Mouse (Mus musculus) neural tube, embryonic 13.5 days (tissue): Measurements from ENCODE around the gene Susd2. TPM values are rescaled to one million over a fixed set of nuclear protein-coding genes. Genes with fewer than 3 reads are reported as not detected.

ENCODE experiments used
- ATAC-seq: fragments of 200-750 bp; cut with Nextera tagmentation; 2 replicates; pipeline ENCODE4 v1.8.0; 2017; ENCODE audit warnings: low read depth, mild to moderate bottlenecking, moderate TSS enrichment, moderate library complexity
- H3K27ac ChIP-seq: fragments of 300-500 bp; sonication (generic); replicated peaks from 2 replicates; pipeline ENCODE4 v1.5.1; 2015; ENCODE audit warnings: moderate library complexity, mild to moderate bottlenecking, inconsistent platforms
- H3K27me3 ChIP-seq: fragments of 300-500 bp; sonication (generic); 2 replicates; pipeline ENCODE4 v1.6.1; 2015; ENCODE audit warnings: mild to moderate bottlenecking, inconsistent platforms
- H3K36me3 ChIP-seq: fragments of 300-500 bp; sonication (generic); 2 replicates; pipeline ENCODE4 v1.6.1; 2015; ENCODE audit warnings: mild to moderate bottlenecking, inconsistent platforms
- H3K4me1 ChIP-seq: fragments of 300-500 bp; sonication (generic); replicated peaks from 2 replicates; pipeline ENCODE4 v1.6.1; 2015; ENCODE audit warnings: inconsistent platforms
- H3K4me2 ChIP-seq: fragments of 300-500 bp; sonication (generic); 2 replicates; pipeline ENCODE4 v1.6.1; 2015; ENCODE audit warnings: inconsistent platforms, mild to moderate bottlenecking, moderate library complexity
- H3K4me3 ChIP-seq: fragments of 300-500 bp; sonication (generic); 2 replicates; pipeline ENCODE4 v1.5.1; 2015; ENCODE audit warnings: mild to moderate bottlenecking, inconsistent platforms
- H3K9ac ChIP-seq: fragments of 300-500 bp; sonication (generic); 2 replicates; pipeline ENCODE4 v1.6.1; 2015; ENCODE audit warnings: moderate library complexity, mild to moderate bottlenecking, inconsistent platforms
- H3K9me3 ChIP-seq: fragments of 300-500 bp; sonication (generic); 2 replicates; pipeline ENCODE4 v1.6.1; 2016; ENCODE audit warnings: inconsistent platforms
- WGBS: fragments of 180-500 bp; shearing (Covaris S2); methylation state at CpG from one replicate; pipeline ENCODE4 v1.1.7; 2015; 5-methylcytosine and 5-hydroxymethylcytosine counted together
- polyA plus RNA-seq: library from polyadenylated mRNA; unstranded; fragments of >200 nt; fragmentation: Nextera tagmentation; extraction: Ambion mirVana; gene quantifications from 2 replicates; pipeline ENCODE4 v1.2.1, GENCODE M21; 2015

Susd2 gene
- polyA plus RNA-seq, 1 experiment from 2014 or later: 7.1 TPM

DNA sequence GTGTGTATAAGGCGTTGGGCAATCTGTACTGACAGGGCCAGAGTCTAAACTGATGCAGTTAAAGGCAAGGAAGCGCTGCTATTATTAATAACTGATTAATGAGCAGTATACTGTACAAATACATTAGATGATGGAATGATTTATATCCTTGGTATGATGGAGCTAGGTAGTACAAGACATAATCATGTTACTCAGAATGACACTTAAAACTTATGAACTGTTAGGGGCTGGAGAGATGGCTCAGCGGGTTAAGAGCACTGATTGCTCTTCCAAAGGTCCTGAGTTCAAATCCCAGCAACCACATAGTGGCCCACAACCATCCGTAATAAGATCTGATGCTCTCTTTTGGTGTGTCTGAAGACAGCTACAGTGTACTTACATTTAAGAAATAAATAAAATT lies 36.6 kb downstream of the Susd2 start:
- no peak overlapping the region for H3K27ac ChIP-seq
- no peak for ATAC-seq
- no peak overlapping the region for H3K4me3 ChIP-seq
- H3K9ac ChIP-seq: no peak overlapping the region
- H3K27me3 ChIP-seq: no peaks in the 10 kb centered on the region
- H3K36me3 ChIP-seq: no peaks in the 10 kb centered on the region
- no peaks in the 10 kb centered on the region for H3K4me1 ChIP-seq
- no peak overlapping the region for H3K4me2 ChIP-seq
- 82% methylated on average over 4 of the region's 4 CpGs for WGBS
- no peaks in the 10 kb centered on the region for H3K9me3 ChIP-seq

DNA sequence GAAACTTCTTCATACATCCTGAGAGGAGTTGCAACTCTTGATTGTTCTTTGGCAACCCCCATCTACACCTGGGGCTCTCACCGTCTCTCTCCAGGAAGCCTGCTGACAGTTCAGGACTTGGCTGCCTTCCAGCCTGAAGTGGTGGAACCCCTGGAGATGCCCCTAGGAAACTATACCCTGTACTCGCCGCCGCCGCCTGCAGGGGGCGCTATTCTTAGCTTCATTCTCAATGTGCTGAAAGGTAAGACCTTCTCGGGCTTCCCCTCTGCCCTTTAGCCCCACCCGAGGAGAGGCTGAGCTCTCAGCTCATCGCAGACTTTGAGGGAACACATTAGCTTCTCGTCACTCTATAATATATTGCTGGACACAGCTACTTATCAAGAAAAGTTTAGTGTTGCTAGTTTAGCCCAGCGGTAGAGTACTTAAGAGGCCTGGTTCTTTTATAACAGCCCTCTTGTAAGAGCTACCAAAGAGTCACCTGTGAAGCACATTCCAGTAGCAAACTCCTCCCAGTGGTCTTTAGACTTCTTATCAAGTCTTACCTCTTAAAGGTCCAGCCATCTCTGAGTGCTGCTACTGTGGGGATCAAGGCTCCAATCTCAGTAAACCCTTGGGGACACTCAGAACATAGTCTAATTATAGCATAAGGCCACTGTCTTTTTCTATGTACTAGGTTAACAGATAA lies 38.5 kb downstream of the Susd2 start:
- Histone ChIP-seq H3K36me3 (no peaks in the 10 kb centered on the region), H3K4me3 (no peak overlapping the region), H3K4me2 (no peak overlapping the region), H3K9me3 (no peaks in the 10 kb centered on the region), H3K4me1 (no peaks in the 10 kb centered on the region), H3K27ac (no peak overlapping the region), H3K9ac (no peak overlapping the region), H3K27me3 (no peaks in the 10 kb centered on the region)
- ATAC-seq: no peak
- WGBS: 46% methylated on average over 11 of the region's 11 CpGs

DNA sequence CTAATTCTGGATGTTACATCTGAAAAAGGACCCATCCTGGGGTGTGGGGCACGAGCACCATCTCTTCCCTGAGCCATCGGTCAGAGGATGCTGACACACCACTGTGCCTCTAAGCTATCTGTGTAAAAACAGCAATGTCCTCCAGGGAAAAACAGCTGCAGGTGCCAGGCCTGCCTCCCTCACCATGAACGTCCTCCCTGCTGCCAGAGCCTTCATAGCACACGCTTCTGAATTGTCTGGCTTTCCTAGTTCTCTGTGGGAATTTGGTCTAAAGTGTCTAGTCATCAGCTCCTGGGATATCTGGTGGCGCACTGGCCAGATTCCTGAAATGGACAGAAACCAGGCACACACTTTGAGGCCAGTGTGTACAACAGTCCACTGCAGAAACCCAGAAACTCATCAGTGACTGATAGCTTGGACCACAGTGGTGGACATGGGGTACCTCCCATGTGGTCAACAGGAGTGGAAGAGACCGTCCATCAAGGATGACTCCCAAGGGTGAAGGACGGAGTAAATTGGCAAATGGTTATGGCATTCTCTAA lies 43.5 kb downstream of the Susd2 start:
- peaks cover 10% of the 10 kb centered on the region; the same call in 1 of the 2 replicates for H3K9me3 ChIP-seq
- H3K36me3 ChIP-seq: no peaks in the 10 kb centered on the region
- H3K4me3 ChIP-seq: no peak overlapping the region
- H3K27me3 ChIP-seq: no peaks in the 10 kb centered on the region
- H3K4me1 ChIP-seq: no peaks in the 10 kb centered on the region
- H3K27ac ChIP-seq: no peak overlapping the region
- H3K9ac ChIP-seq: no peak overlapping the region
- no peak overlapping the region for H3K4me2 ChIP-seq
- no peak for ATAC-seq
- WGBS: 80% methylated on average over 7 of the region's 7 CpGs

DNA sequence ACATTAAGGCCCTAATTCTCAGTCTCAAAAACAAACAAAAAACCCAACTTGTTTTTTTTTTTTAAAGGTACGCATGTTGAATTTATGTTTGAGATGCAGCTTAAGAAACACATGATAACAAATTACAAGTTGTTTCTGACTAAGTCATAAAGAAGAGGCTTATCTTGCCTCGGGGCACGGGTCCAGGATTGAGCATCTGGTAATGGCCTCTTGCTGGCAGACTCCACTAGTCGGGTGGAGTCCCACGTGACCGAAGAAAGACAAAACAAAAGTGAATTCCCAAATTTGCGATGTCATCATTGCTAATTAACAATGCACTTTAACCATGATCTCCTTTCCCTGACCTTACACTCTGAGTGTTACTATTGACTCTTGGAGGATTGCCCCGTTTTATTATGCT lies 47.8 kb downstream of the Susd2 start:
- H3K9me3 ChIP-seq: peaks cover 10% of the 10 kb centered on the region; the same call in 1 of the 2 replicates
- 0 out of 2 replicates have a peak, but pooled peaks cover 3% of the 10 kb centered on the region for H3K4me1 ChIP-seq
- no peak overlapping the region for H3K27ac ChIP-seq
- 82% methylated on average over 8 of the region's 8 CpGs for WGBS
- no peaks in the 10 kb centered on the region for H3K27me3 ChIP-seq
- H3K4me3 ChIP-seq: no peak overlapping the region
- no peak for ATAC-seq
- H3K4me2 ChIP-seq: no peak overlapping the region
- no peak overlapping the region for H3K9ac ChIP-seq
- no peaks in the 10 kb centered on the region for H3K36me3 ChIP-seq

DNA sequence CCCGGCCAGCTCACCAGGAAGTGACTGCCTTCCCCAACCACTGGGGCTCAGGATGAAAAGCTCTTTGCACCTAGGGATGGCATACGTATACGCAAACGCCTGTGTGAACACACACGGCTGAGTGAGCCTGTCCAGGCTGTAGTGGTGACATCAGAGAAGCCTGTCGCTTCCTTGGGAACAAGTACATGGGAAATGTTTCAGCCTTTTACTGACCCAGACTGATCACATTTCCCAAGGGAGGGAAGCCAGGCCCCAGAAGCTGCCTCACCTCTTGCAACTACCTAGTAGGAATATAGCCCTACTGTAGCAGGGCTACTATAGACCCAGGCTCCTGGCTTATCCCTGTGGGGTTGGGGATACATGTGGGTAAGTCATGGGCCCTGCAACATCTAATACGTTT lies 51.2 kb downstream of the Susd2 start:
- Histone ChIP-seq H3K36me3 (no peaks in the 10 kb centered on the region), H3K4me2 (no peak overlapping the region), H3K27ac (no peak overlapping the region), H3K4me3 (no peak overlapping the region), H3K4me1 (peaks cover 13% of the 10 kb centered on the region), H3K9me3 (peaks cover 5% of the 10 kb centered on the region; the same call in 1 of the 2 replicates), H3K27me3 (no peaks in the 10 kb centered on the region), H3K9ac (no peak overlapping the region)
- ATAC-seq: no peak
- WGBS: 86% methylated on average over 7 of the region's 7 CpGs

DNA sequence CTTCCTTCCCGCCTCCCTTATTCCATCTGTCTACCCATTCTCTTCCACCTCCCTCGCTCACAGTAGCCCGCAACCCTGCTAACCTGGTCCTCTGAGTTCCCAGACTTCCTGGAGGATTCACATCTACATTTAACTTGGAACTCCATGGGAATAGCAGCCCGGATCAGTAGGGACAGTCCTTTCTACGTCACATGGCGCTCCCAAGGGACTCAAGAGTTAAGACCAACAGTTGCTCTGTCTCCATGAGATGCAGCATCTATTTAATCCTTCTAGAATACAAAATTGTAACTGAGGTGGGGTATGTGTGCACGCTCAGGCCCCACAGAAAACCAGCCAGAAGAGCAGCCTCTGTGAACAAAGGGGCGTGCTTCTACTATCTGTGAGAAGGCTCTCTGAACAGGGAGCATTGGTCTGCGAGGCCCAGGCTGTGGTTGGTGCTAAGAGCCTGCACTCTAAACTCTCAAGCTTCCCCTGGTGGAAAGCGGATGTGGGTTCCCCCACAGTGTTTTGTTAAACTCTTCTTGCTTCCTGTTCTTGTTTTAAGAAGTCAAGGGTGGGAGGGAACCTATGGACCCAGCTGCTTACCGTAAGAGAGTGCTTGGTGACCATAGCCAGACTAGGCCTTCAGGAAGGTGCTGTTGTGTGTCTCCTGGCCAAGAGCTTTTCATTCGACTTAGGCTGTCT lies 52.5 kb downstream of the Susd2 start:
- H3K4me2 ChIP-seq: no peak overlapping the region
- no peak overlapping the region for H3K4me3 ChIP-seq
- H3K27ac ChIP-seq: 0 out of 2 replicates have a peak overlapping the region, but pooled peaks have one; percentile 1
- no peaks in the 10 kb centered on the region for H3K27me3 ChIP-seq
- WGBS: 79% methylated on average over 12 of the region's 12 CpGs
- no peak overlapping the region for H3K9ac ChIP-seq
- H3K9me3 ChIP-seq: no peaks in the 10 kb centered on the region
- peaks cover 17% of the 10 kb centered on the region for H3K4me1 ChIP-seq
- H3K36me3 ChIP-seq: no peaks in the 10 kb centered on the region
- ATAC-seq: no peak

DNA sequence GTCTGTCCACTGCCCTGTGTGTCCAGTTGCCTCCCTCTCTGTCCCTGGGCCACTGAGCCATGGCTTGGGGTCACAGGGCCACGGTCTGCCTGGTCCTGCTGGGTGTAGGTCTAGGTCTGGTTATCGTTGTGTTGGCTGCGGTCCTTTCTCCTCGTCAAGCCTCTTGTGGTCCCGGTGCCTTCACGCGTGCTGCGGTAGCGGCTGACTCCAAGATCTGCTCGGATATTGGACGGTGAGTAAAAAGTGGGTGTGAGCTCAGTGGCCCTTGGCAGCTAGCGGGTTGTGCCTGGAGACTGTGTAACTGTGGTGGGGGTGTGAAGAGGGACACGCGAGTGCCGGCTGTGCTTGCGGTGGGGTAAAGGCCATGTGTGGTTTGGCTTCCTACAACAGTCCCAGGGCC lies 54.2 kb downstream of the Susd2 start:
- H3K27ac ChIP-seq: peak overlapping the region; percentile 28; the same call in 1 of the 2 replicates
- WGBS: 89% methylated on average over 16 of the region's 16 CpGs
- peak overlapping the region; percentile 2; the same call in 1 of the 2 replicates for H3K4me3 ChIP-seq
- H3K9me3 ChIP-seq: no peaks in the 10 kb centered on the region
- 0 out of 2 replicates have a peak overlapping the region, but pooled peaks have one; percentile 34 for H3K9ac ChIP-seq
- peaks cover 18% of the 10 kb centered on the region for H3K4me1 ChIP-seq
- no peak for ATAC-seq
- 0 out of 2 replicates have a peak overlapping the region, but pooled peaks have one; percentile 18 for H3K4me2 ChIP-seq
- H3K27me3 ChIP-seq: peaks cover 6% of the 10 kb centered on the region; the same call in 1 of the 2 replicates
- no peaks in the 10 kb centered on the region for H3K36me3 ChIP-seq

DNA sequence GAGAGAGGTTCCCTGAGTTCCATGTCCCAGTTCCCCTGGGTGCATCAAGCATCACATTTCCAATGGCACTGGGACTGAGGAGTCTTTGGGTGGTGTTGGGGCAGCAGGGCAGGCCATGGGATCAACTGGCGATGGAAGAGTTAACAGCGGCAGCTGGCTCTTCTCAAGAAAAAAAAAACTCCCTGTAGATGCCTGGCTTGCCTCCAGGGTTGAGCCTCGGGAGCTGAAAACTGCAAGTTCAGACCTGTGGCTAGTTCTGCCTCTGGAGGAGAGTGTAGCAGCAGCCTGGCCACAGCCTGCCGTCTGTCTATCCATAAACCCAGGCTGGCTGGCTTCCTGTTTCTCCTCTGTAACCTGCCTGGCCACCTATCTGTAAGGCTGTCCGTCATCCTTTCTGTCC lies 54.7 kb downstream of the Susd2 start, which contains the start of gene Ggt5:
TSS of gene Ggt5 (plus strand) at position 212 of the 400 bp plus-strand sequence.
- Histone ChIP-seq H3K27ac (peak within 1 kb of the TSS; percentile 28; the same call in 1 of the 2 replicates), H3K4me3 (peak within 1 kb of the TSS; percentile 2; the same call in 1 of the 2 replicates), H3K9ac (0 out of 2 replicates have a peak within 1 kb of the TSS, but pooled peaks have one; percentile 34), H3K4me2 (0 out of 2 replicates have a peak within 1 kb of the TSS, but pooled peaks have one; percentile 18), H3K9me3 (no peaks in the 10 kb centered on the region), H3K27me3 (peaks cover 6% of the 10 kb centered on the region; the same call in 1 of the 2 replicates), H3K36me3 (no peaks in the 10 kb centered on the region), H3K4me1 (peaks cover 18% of the 10 kb centered on the region)
- WGBS: 42% methylated on average over 5 of the region's 5 CpGs
- ATAC-seq: no peak

DNA sequence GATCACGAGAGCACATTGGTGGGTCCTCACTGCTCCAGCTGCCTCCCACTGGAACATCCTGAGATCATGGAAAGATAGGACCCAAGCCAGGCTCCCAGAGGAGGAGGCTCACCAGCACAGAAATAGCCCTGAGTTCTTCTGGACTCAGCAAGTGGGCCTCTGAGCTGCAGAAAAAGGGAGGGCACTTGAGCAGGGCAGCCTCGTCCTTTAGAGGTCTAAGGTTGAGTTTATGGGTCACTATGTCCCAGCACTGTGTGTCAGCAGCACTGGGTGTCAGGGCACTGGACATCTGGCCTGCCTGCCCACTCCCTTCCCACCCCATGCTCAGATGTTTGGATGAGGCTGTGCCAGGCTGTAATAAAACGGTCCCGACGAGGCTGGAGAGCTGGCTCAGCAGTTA lies 55.5 kb downstream of the Susd2 start:
- no peak for ATAC-seq
- H3K9me3 ChIP-seq: no peaks in the 10 kb centered on the region
- WGBS: 46% methylated on average over 5 of the region's 5 CpGs
- no peaks in the 10 kb centered on the region for H3K36me3 ChIP-seq
- no peak overlapping the region for H3K4me2 ChIP-seq
- H3K4me3 ChIP-seq: no peak overlapping the region
- H3K27me3 ChIP-seq: peaks cover 6% of the 10 kb centered on the region; the same call in 1 of the 2 replicates
- H3K9ac ChIP-seq: no peak overlapping the region
- peaks cover 18% of the 10 kb centered on the region for H3K4me1 ChIP-seq
- no peak overlapping the region for H3K27ac ChIP-seq

DNA sequence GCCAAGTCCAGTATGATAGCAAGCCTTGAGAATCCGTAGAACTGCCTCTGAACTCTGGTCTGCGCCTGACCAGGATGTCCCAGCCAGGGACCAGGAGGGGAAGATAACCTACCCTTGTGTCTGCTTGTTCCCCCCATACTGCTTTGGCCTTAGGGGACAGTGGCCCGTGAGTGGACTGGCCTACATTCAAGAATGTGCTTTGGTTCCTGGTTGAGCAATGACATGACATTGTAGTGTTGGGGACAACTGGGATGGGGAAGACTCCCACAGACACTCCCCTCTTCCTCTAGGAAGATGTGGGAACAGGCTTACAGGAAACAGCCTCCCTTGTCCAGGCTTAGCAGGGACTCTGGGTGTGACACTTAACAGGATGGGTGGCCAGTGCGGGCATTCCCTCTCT lies 56.0 kb downstream of the Susd2 start:
- H3K27ac ChIP-seq: no peak overlapping the region
- WGBS: 93% methylated on average over 4 of the region's 4 CpGs
- H3K9me3 ChIP-seq: no peaks in the 10 kb centered on the region
- ATAC-seq: no peak
- H3K27me3 ChIP-seq: peaks cover 6% of the 10 kb centered on the region; the same call in 1 of the 2 replicates
- H3K4me2 ChIP-seq: no peak overlapping the region
- H3K36me3 ChIP-seq: no peaks in the 10 kb centered on the region
- H3K9ac ChIP-seq: no peak overlapping the region
- H3K4me3 ChIP-seq: no peak overlapping the region
- H3K4me1 ChIP-seq: peaks cover 18% of the 10 kb centered on the region
